Mouse (Mus musculus) hindbrain, embryonic 16.5 days (tissue): ENCODE results near the gene Nog. TPM values are rescaled to one million over a fixed set of nuclear protein-coding genes. Genes with fewer than 3 reads are reported as not detected.

Source experiments
- ATAC-seq: fragments of 200-750 bp; cut with Nextera tagmentation; 2 replicates; pipeline ENCODE4 v1.8.0; 2017; ENCODE audit warnings: moderate TSS enrichment, moderate library complexity
- H3K27ac ChIP-seq: fragments of 300-500 bp; sonication (generic); 2 replicates; pipeline ENCODE4 v1.5.1; 2014; ENCODE audit warnings: low read depth, mild to moderate bottlenecking, control low read depth, low read length, moderate library complexity
- H3K27me3 ChIP-seq: fragments of 300-500 bp; sonication (generic); replicated peaks from 2 replicates; pipeline ENCODE4 v1.6.1; 2014; ENCODE audit warnings: low read length; ENCODE audit not compliant: control insufficient read depth, insufficient read depth
- H3K36me3 ChIP-seq: fragments of 300-500 bp; sonication (generic); 2 replicates; pipeline ENCODE4 v1.6.1; 2014; ENCODE audit warnings: mild to moderate bottlenecking, low read length, moderate library complexity, mixed read lengths; ENCODE audit not compliant: control insufficient read depth, insufficient read depth
- H3K4me1 ChIP-seq: fragments of 300-500 bp; sonication (generic); 2 replicates; pipeline ENCODE4 v1.6.1; 2014; ENCODE audit warnings: low read depth, low read length; ENCODE audit not compliant: control insufficient read depth, insufficient read depth
- H3K4me2 ChIP-seq: fragments of 300-500 bp; sonication (generic); 2 replicates; pipeline ENCODE4 v1.6.1; 2014; ENCODE audit warnings: mild to moderate bottlenecking, low read length, control low read depth, moderate library complexity
- H3K4me3 ChIP-seq: fragments of 300-500 bp; sonication (generic); 2 replicates; pipeline ENCODE4 v1.5.1; 2014; ENCODE audit warnings: mild to moderate bottlenecking, low read length, control low read depth, moderate library complexity
- H3K9ac ChIP-seq: fragments of 300-500 bp; sonication (generic); 2 replicates; pipeline ENCODE4 v1.6.1; 2014; ENCODE audit warnings: low read depth, mild to moderate bottlenecking, control low read depth, low read length, moderate library complexity
- H3K9me3 ChIP-seq: fragments of 300-500 bp; sonication (generic); 2 replicates; pipeline ENCODE4 v1.6.1; 2014; ENCODE audit warnings: mild to moderate bottlenecking, low read length, moderate library complexity; ENCODE audit not compliant: control insufficient read depth
- WGBS: fragments of 180-500 bp; shearing (Covaris S2); extraction: QIAGEN DNeasy Blood & Tissue Kit; methylation state at CpG from one replicate; pipeline ENCODE4 v1.1.7; 2014; 5-methylcytosine and 5-hydroxymethylcytosine counted together
- polyA plus RNA-seq: library from polyadenylated mRNA; unstranded; fragments of >200 nt; fragmentation: Nextera tagmentation; extraction: Ambion mirVana; gene quantifications from 2 replicates; pipeline ENCODE4 v1.2.1, GENCODE M21; 2015

Nog gene
- polyA plus RNA-seq, 1 experiment from 2014 or later: 2.8 TPM

DNA sequence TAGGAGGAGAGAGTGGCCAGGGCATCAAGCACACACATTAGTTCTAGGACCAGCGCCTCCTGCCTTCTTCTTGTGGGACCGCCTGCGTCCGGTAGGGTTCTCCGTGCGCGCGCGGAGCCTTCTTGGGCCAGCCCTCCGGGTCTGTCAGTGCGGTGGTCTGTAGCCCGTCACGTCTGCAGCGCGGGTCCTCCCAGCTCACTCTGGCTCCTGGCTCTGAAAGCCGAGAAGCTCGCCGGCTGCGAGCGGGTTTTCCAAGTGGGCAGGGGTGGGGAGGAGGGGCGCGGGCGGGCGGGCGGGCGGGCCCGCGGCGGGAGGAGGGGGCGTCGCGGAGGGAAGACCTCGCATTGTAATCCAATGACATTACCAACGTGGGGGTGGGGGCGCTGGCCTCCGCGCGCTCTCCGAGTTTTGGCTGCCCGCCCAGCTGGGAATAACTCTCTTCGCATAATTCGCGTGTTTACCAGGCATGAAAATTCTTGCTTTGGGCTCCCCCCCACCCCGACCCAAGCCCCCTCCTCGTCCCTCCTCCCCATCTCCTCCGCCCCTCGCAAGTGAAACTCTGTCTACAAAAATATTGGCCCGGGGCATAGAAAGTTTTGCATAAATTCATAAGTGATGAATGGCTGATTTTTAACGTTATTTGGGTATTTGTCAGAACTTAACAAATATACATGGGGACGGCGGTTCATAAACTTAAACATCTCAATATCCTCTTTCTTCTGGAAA lies 3.7 kb downstream of the Nog start:
- H3K9me3 ChIP-seq: no peaks in the 10 kb centered on the region
- ATAC-seq: peak; percentile 38; the same call in 1 of the 2 replicates
- H3K36me3 ChIP-seq: no peaks in the 10 kb centered on the region
- H3K4me3 ChIP-seq: peak overlapping the region; percentile 51
- peaks cover 23% of the 10 kb centered on the region for H3K4me1 ChIP-seq
- H3K27me3 ChIP-seq: 0 out of 2 replicates have a peak, but pooled peaks cover 3% of the 10 kb centered on the region
- H3K4me2 ChIP-seq: peak overlapping the region; percentile 91
- H3K9ac ChIP-seq: peak overlapping the region; percentile 62
- H3K27ac ChIP-seq: peak overlapping the region; percentile 63
- WGBS: under 1% methylated on average over 41 of the region's 51 CpGs

DNA sequence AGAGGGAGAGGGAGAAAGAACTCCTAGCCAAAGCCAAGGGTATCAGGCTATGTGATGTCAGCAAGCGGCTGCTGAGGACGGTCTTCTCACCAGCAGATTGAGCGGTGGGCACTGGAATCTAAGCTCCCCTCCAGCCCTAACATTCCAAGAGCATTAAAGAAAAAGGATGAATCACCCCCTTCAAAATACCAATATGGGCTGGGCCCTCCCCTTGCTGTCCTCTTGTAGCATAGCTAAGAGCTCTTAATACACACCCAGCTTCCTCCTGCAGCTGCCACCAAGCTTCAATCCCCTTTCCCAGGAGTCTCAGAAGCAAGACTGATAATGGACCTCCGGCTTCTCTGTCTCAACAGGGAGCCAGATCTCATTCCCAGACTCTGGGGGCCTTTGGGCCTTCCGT lies 4.6 kb downstream of the Nog start:
- Histone ChIP-seq H3K9ac (peak overlapping the region; percentile 35; the same call in 1 of the 2 replicates), H3K27ac (no peak overlapping the region)
- 41% methylated on average over 5 of the region's 5 CpGs for WGBS

DNA sequence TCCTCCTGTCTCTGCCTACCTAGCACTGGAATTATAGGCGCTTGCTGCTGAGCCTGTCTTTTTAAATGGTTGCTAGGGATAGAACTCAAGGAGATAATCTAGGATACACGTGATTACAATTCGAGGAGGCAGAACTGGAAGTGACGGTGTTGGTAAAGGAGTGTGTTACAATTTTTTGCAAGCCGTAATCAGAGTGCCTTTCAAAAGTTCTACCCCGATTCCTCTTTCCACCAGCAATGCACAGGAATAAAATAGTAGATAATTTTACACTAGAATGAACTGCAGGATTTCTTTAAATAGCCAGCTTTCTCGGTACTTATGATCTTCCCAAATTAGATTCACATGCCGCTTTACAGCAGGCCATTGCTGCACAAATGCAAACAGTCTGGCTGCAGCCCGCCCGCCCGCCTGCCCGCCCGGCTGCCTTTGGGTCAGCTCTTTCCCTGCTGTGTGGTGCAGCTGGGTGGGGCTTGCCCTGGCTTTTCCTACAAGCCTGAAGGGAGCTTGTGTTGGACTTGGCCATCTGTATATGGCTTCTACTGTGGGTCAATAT lies 32.2 kb downstream of the Nog start:
- ATAC-seq: no peak
- Histone ChIP-seq H3K36me3 (no peaks in the 10 kb centered on the region), H3K4me3 (no peak overlapping the region), H3K4me1 (no peaks in the 10 kb centered on the region), H3K27ac (no peak overlapping the region), H3K27me3 (no peaks in the 10 kb centered on the region), H3K9ac (no peak overlapping the region), H3K9me3 (no peaks in the 10 kb centered on the region), H3K4me2 (no peak overlapping the region)
- WGBS: 82% methylated on average over 13 of the region's 13 CpGs

More for the DNA sequence above, 4.6 kb downstream of the Nog start:
- H3K4me2 ChIP-seq: peak overlapping the region; percentile 91
- H3K36me3 ChIP-seq: no peaks in the 10 kb centered on the region
- H3K4me1 ChIP-seq: peaks cover 23% of the 10 kb centered on the region
- H3K9me3 ChIP-seq: no peaks in the 10 kb centered on the region
- no peak for ATAC-seq
- 0 out of 2 replicates have a peak, but pooled peaks cover 3% of the 10 kb centered on the region for H3K27me3 ChIP-seq
- H3K4me3 ChIP-seq: no peak overlapping the region

DNA sequence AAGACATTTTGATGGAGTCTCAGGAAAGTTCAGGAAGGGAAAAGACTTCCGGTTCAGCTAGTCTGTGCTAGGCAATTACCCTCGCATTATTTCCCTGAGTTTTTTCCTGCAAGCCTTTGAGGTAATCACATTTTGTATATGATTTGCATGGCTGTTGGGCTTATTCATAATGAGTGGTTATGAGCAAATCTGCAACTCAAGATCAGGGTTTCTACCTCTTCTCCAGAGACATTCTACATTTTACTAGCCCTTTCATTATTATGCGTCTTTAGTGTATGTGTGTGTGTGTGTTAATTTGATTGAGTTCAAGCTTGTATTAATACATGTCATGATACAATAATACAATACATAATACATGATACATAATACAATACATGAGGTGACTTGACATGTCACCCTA lies 34.6 kb downstream of the Nog start:
- Histone ChIP-seq H3K9ac (no peak overlapping the region), H3K27ac (no peak overlapping the region), H3K4me2 (no peak overlapping the region), H3K9me3 (no peaks in the 10 kb centered on the region), H3K27me3 (no peaks in the 10 kb centered on the region), H3K36me3 (no peaks in the 10 kb centered on the region), H3K4me3 (no peak overlapping the region), H3K4me1 (no peaks in the 10 kb centered on the region)
- no peak for ATAC-seq
- 95% methylated on average over 3 of the region's 3 CpGs for WGBS

DNA sequence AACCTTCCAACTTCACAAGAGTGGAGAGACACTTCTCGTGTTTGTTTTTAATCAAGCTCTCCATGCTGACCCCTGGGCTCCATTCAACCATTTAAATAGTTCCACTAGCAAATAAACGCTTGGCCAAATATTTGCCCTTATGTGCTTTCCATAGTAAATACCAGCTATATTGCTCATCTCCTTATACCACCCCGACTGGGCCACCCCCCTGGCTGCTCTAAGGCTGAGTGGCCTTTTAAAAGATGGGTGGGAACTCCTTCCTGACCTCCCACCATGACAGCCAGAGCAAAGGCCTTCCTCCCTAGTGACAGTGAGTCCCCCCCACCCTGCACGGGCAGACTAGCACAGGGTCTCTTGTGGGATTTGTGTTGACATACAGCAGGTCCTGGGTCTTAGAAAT lies 37.1 kb downstream of the Nog start:
- WGBS: 56% methylated on average over 4 of the region's 4 CpGs
- no peaks in the 10 kb centered on the region for H3K9me3 ChIP-seq
- H3K4me2 ChIP-seq: no peak overlapping the region
- no peaks in the 10 kb centered on the region for H3K27me3 ChIP-seq
- no peaks in the 10 kb centered on the region for H3K4me1 ChIP-seq
- H3K27ac ChIP-seq: no peak overlapping the region
- no peak overlapping the region for H3K4me3 ChIP-seq
- H3K9ac ChIP-seq: no peak overlapping the region
- no peak for ATAC-seq
- no peaks in the 10 kb centered on the region for H3K36me3 ChIP-seq

DNA sequence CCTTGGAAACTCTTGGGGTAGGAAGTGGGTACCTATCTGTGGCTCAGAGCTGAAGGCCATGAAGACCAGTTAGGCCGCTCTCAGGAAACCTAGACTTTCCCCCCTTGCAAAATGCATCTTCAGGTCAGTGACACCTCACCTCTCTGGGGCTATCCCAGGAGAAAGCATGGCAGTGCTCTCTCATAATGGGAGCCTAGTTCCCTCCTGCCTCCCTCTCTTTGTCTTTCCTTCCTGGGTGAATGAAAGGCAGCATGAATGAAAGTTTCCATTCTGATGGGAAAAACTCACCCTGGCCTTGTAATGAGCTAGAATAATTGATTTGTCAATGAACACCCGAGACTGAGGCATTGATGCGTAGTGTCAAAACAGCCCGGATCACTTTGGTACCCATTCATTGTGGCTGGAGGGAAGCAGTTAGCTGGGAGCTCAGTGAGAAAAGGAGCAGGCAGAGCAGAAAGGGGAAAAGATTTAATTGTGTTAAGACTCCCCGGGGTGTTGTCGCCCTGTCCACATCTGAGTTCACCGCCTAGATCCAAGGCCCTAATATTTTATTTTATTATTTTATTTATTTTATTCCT lies 42.7 kb downstream of the Nog start:
- no peaks in the 10 kb centered on the region for H3K27me3 ChIP-seq
- H3K27ac ChIP-seq: no peak overlapping the region
- 25% methylated on average over 7 of the region's 7 CpGs for WGBS
- no peak overlapping the region for H3K4me3 ChIP-seq
- H3K4me1 ChIP-seq: no peaks in the 10 kb centered on the region; the same call in 1 of the 2 replicates
- H3K9ac ChIP-seq: no peak overlapping the region
- no peaks in the 10 kb centered on the region for H3K9me3 ChIP-seq
- no peaks in the 10 kb centered on the region for H3K36me3 ChIP-seq
- no peak overlapping the region for H3K4me2 ChIP-seq
- no peak for ATAC-seq

DNA sequence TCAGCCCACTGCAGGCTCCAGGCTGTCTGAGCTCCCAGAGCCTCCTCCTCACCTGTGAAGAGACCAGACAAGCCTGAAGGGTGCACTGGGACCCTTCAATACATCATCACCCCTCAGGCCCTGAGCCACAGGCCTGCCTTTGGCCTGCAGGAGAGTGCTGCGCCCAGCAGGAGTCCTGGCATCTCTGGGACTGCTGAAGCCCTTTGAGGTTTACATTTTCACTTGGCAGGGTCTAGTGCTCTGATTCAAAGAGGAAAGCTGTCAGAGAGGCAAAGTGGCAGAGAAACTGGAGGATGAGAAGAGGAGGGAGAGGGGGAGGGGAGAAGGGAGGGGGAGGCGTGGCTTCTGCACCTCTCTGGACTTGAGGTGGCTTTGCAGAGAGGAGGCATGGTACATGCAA lies 44.2 kb downstream of the Nog start:
- H3K27ac ChIP-seq: no peak overlapping the region
- no peak overlapping the region for H3K4me2 ChIP-seq
- H3K4me1 ChIP-seq: no peaks in the 10 kb centered on the region; the same call in 1 of the 2 replicates
- ATAC-seq: no peak
- H3K9ac ChIP-seq: no peak overlapping the region; the same call in 1 of the 2 replicates
- no peak overlapping the region for H3K4me3 ChIP-seq
- no peaks in the 10 kb centered on the region for H3K9me3 ChIP-seq
- WGBS: 52% methylated on average over 2 of the region's 2 CpGs
- H3K27me3 ChIP-seq: no peaks in the 10 kb centered on the region
- H3K36me3 ChIP-seq: no peaks in the 10 kb centered on the region

DNA sequence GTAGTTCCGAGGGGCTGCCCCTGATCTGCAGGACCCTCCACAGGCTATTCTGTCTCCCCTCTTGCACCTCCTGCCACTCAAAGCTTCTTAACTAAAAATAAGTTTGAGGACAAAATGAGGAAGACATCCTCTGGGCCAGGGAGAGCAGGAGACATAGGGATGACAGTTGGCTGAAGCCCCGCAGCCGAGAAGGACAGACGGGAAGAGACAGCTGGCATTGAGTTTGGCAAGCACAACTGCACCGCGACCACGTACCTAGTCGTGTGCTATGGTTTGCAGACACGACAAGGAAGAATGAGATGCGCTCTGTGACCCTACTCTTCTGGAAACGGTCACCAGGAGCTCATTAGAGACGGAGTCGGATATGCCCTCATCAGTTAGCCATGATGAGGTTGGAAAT lies 48.2 kb downstream of the Nog start:
- Histone ChIP-seq H3K36me3 (no peaks in the 10 kb centered on the region), H3K4me3 (no peak overlapping the region), H3K27ac (no peak overlapping the region), H3K4me1 (no peaks in the 10 kb centered on the region; the same call in 1 of the 2 replicates), H3K27me3 (no peaks in the 10 kb centered on the region), H3K9ac (no peak overlapping the region), H3K4me2 (no peak overlapping the region), H3K9me3 (no peaks in the 10 kb centered on the region)
- 69% methylated on average over 13 of the region's 13 CpGs for WGBS
- no peak for ATAC-seq
